Mouse (Mus musculus): Measurements from ENCODE around the gene Pdgfa. TPM values are rescaled to one million over a fixed set of nuclear protein-coding genes. Genes with fewer than 3 reads are reported as not detected.
A peak's percentile ranks its signal among the peaks of the same experiment; 100 is the strongest.

Pdgfa gene
- total and polyA plus RNA-seq, 2 experiments from 2014 or later, result 47.5 to 54.4 TPM

DNA sequence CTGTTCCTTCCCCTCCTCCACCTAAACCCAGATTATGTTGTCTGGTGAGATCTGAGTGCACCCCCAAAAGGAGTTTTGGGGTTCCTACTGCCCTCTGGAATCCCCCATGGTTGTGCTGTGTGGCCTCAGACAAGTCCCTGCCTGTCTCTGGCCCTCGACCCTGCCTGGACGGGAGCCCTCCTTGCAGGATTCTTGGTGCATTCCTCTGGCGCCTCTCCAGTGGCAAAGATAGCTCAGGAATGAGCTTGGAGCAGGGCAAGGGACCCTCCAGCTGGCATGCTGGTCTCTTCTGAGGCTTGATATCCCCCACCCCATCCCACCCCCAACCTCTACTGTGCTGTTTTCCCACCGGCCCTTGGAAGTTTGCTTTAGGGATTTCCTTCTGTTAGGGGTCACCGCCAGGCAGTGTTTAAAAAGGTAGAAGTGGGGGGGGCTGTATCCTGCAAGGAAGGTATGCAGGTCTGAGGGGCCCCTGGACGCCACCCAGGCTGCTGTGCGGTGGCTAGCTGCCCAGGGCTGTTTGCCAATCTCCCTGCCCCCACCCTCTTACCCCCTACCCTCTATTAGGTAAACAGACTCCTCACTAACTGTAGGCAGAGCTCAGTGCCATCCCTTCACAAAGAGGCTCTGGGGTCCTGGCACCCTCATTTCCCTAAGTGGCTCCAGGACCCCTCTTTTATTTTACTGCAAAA, 31.0 kb downstream of the Pdgfa start:
- TF ChIP-seq CTCF (IDR thresholded peaks at IDR 0.05; ENCODE audit: low read depth), result no peak
- Histone ChIP-seq H3K4me1 (ENCODE audit: insufficient read depth, low read length) (peaks cover 12% of the 10 kb centered on the region; the same call in 1 of the 2 replicates), H3K36me3 (ENCODE audit: insufficient read depth, low read length) (no peaks in the 10 kb centered on the region), H3K4me2 (ENCODE audit: low read depth, low read length) (no peak overlapping the region), H3K4me3 (ENCODE audit: low read length) (no peak overlapping the region), H3K27me3 (ENCODE audit: insufficient read depth, low read length) (no peaks in the 10 kb centered on the region), H3K9me3 (ENCODE audit: low read length) (no peaks in the 10 kb centered on the region), H3K27ac (peak overlapping the region; percentile 8; the same call in 1 of the 2 replicates), H3K9ac (replicated peaks; ENCODE audit: low read length) (no peak overlapping the region)
- 29% methylated on average over 7 of the region's 7 CpGs for WGBS
- ATAC-seq (no peak; the same call in 1 of the 2 replicates), DNase-seq (ENCODE audit: low spot score) (peak; percentile 17)

GRCm38 (mm10) chr5:138965590-138965989, 31.6 kb downstream of the Pdgfa start:
- 52% methylated on average over 2 of the region's 2 CpGs for WGBS
- DNase-seq (ENCODE audit: low spot score), result peak; percentile 68

DNA sequence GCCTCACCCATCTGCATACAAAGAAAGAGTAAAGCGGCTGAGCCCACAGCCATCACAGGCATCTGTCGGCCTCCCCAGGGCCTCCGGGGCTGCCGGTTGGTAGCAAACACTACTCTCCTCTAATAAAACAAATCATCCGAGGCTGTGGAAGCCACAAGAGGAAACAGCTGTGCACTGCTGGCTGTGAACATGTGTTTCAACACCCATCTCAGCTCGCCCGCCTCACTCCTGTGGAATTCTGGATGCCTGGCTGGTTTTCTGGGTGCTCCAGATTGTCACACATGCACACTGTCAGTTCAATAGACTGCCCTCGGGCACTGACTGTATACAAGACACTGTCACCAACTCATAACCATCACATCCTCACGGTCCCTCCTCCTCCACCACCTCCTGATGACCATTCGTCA, 40.7 kb downstream of the Pdgfa start:
- no peak; the same call in 1 of the 2 replicates for ATAC-seq
- no peak for TF ChIP-seq CTCF (IDR thresholded peaks at IDR 0.05; ENCODE audit: low read depth)
- Histone ChIP-seq H3K27ac (no peak overlapping the region), H3K27me3 (ENCODE audit: insufficient read depth, low read length) (no peaks in the 10 kb centered on the region), H3K36me3 (ENCODE audit: insufficient read depth, low read length) (no peaks in the 10 kb centered on the region), H3K4me2 (ENCODE audit: low read depth, low read length) (no peak overlapping the region), H3K9ac (replicated peaks; ENCODE audit: low read length) (no peak overlapping the region), H3K4me1 (ENCODE audit: insufficient read depth, low read length) (no peaks in the 10 kb centered on the region; the same call in 1 of the 2 replicates), H3K9me3 (ENCODE audit: low read length) (no peaks in the 10 kb centered on the region), H3K4me3 (ENCODE audit: low read length) (no peak overlapping the region)
- DNase-seq (ENCODE audit: low spot score), result no peak
- WGBS, result 40% methylated on average over 10 of the region's 10 CpGs

More at GRCm38 (mm10) chr5:138965590-138965989, 31.6 kb downstream of the Pdgfa start:
- ATAC-seq, result peak; percentile 55; the same call in 1 of the 2 replicates
- no peaks in the 10 kb centered on the region for H3K27me3 ChIP-seq (ENCODE audit: insufficient read depth, low read length)
- H3K4me2 ChIP-seq (ENCODE audit: low read depth, low read length), result no peak overlapping the region
- H3K9me3 ChIP-seq (ENCODE audit: low read length), result no peaks in the 10 kb centered on the region
- H3K4me3 ChIP-seq (ENCODE audit: low read length), result no peak overlapping the region
- no peak overlapping the region for H3K9ac ChIP-seq (replicated peaks; ENCODE audit: low read length)
- H3K4me1 ChIP-seq (ENCODE audit: insufficient read depth, low read length), result peaks cover 12% of the 10 kb centered on the region; the same call in 1 of the 2 replicates
- H3K27ac ChIP-seq, result peak overlapping the region; percentile 32; the same call in 1 of the 2 replicates
- H3K36me3 ChIP-seq (ENCODE audit: insufficient read depth, low read length), result no peaks in the 10 kb centered on the region
- TF ChIP-seq CTCF (IDR thresholded peaks at IDR 0.05; ENCODE audit: low read depth), result no peak

GRCm38 (mm10) chr5:138953986-138954385, 43.2 kb downstream of the Pdgfa start:
- no peaks in the 10 kb centered on the region for H3K27me3 ChIP-seq (ENCODE audit: insufficient read depth, low read length)
- H3K4me2 ChIP-seq (ENCODE audit: low read depth, low read length), result no peak overlapping the region
- no peaks in the 10 kb centered on the region for H3K9me3 ChIP-seq (ENCODE audit: low read length)
- 76% methylated on average over 7 of the region's 7 CpGs for WGBS
- H3K36me3 ChIP-seq (ENCODE audit: insufficient read depth, low read length), result no peaks in the 10 kb centered on the region
- H3K4me1 ChIP-seq (ENCODE audit: insufficient read depth, low read length), result no peaks in the 10 kb centered on the region; the same call in 1 of the 2 replicates
- H3K27ac ChIP-seq, result no peak overlapping the region
- no peak for DNase-seq (ENCODE audit: low spot score)
- no peak for TF ChIP-seq CTCF (IDR thresholded peaks at IDR 0.05; ENCODE audit: low read depth)
- H3K4me3 ChIP-seq (ENCODE audit: low read length), result no peak overlapping the region
- no peak overlapping the region for H3K9ac ChIP-seq (replicated peaks; ENCODE audit: low read length)
- ATAC-seq, result no peak

DNA sequence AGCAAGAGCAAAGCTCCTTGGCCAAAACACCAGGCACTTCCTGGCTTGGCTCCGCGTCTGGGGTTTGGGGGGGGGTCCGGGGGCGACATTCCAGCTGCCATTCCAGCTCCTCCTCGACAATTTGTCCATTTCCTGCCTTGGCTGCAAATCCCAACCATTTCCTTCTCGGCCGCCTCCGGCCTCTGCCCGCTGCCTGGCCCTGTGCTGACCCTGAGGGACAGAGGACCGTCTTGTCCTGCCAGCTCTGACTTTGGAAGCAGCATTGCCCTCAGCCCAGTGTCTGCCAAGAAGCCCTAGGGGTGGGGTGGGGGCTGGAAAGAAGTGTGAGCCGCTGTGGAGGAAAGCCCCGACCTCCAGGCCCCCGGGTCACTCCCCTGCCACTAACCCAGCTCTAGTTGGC, 44.2 kb downstream of the Pdgfa start:
- Histone ChIP-seq H3K27me3 (ENCODE audit: insufficient read depth, low read length) (no peaks in the 10 kb centered on the region), H3K36me3 (ENCODE audit: insufficient read depth, low read length) (no peaks in the 10 kb centered on the region), H3K4me3 (ENCODE audit: low read length) (no peak overlapping the region), H3K9ac (replicated peaks; ENCODE audit: low read length) (no peak overlapping the region), H3K9me3 (ENCODE audit: low read length) (no peaks in the 10 kb centered on the region), H3K4me2 (ENCODE audit: low read depth, low read length) (no peak overlapping the region), H3K4me1 (ENCODE audit: insufficient read depth, low read length) (peaks cover 8% of the 10 kb centered on the region), H3K27ac (no peak overlapping the region)
- TF ChIP-seq CTCF (IDR thresholded peaks at IDR 0.05; ENCODE audit: low read depth), result no peak
- WGBS, result 56% methylated on average over 13 of the region's 13 CpGs
- ATAC-seq (no peak), DNase-seq (ENCODE audit: low spot score) (no peak)

DNA sequence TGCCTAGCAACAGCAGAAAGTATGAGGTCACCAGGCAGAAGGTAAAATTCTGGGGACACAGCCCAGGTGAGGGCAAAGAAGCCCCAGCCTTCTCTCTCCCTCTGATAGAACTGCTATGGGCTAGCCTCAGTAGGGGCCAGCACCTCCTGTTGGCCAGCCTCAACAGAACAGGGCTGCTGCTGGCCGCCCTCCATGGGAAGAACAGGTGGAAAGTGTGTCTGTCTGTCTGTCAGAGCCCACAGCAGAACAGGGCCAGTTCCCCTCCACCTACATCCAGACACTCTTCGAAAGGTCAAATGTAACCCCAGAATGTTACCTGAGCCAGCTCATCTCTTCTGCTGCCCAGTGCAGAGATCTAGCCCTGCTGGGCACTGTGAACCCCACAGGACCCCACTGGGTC, 45.9 kb downstream of the Pdgfa start:
- H3K9me3 ChIP-seq (ENCODE audit: low read length), result no peaks in the 10 kb centered on the region
- no peak overlapping the region for H3K27ac ChIP-seq
- no peaks in the 10 kb centered on the region for H3K27me3 ChIP-seq (ENCODE audit: insufficient read depth, low read length)
- no peak overlapping the region for H3K4me2 ChIP-seq (ENCODE audit: low read depth, low read length)
- 89% methylated on average over 2 of the region's 2 CpGs for WGBS
- no peak overlapping the region for H3K4me3 ChIP-seq (ENCODE audit: low read length)
- no peak overlapping the region for H3K9ac ChIP-seq (replicated peaks; ENCODE audit: low read length)
- DNase-seq (ENCODE audit: low spot score) (no peak), ATAC-seq (no peak)
- H3K4me1 ChIP-seq (ENCODE audit: insufficient read depth, low read length), result peaks cover 14% of the 10 kb centered on the region
- H3K36me3 ChIP-seq (ENCODE audit: insufficient read depth, low read length), result no peaks in the 10 kb centered on the region
- no peak for TF ChIP-seq CTCF (IDR thresholded peaks at IDR 0.05; ENCODE audit: low read depth)

DNA sequence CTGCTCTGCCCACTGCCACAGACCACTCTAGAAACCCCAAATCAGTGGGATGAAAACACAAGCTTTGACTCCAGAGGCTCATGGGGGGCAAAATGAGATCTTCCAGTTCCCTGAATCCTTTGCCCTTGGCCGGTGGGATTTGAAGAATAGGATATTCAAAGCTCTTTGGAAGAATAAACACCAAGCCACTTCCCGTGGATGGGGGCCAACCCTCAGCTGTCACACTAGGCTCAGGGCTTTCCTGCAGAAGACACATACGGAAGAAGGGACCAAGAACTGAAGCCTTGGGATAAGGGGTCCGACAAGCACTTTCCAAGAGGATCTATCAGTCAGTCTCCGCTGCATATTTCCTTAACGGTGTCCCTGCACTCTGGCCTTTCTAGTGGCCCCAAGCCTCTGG, 48.0 kb downstream of the Pdgfa start:
- Histone ChIP-seq H3K4me2 (ENCODE audit: low read depth, low read length) (no peak overlapping the region), H3K4me3 (ENCODE audit: low read length) (no peak overlapping the region), H3K27ac (no peak overlapping the region), H3K27me3 (ENCODE audit: insufficient read depth, low read length) (no peaks in the 10 kb centered on the region), H3K9ac (replicated peaks; ENCODE audit: low read length) (no peak overlapping the region), H3K9me3 (ENCODE audit: low read length) (no peaks in the 10 kb centered on the region), H3K36me3 (ENCODE audit: insufficient read depth, low read length) (no peaks in the 10 kb centered on the region), H3K4me1 (ENCODE audit: insufficient read depth, low read length) (peaks cover 14% of the 10 kb centered on the region)
- ATAC-seq, result no peak
- WGBS, result 79% methylated on average over 6 of the region's 6 CpGs
- DNase-seq (ENCODE audit: low spot score), result no peak
- no peak for TF ChIP-seq CTCF (IDR thresholded peaks at IDR 0.05; ENCODE audit: low read depth)
